Mouse (Mus musculus): ENCODE measurements around the gene Hs3st3a1.

Gene Hs3st3a1

GRCm38 (mm10) chr11:64434611-64435545 is at the start of gene Hs3st3a1:
Gene Hs3st3a1 (plus strand): TSS chr11:64435332.
- DNase-seq (ENCODE audit: extremely low spot score, low read depth, low spot score), result no peak

- no peak for DNase-seq (ENCODE audit: extremely low spot score, low read depth, low spot score)
Observed at GRCm38 (mm10) chr11:64386333-64386732, 48.8 kb upstream of the Hs3st3a1 start.

- DNase-seq (ENCODE audit: extremely low spot score, low read depth, low spot score), result no peak
Observed at GRCm38 (mm10) chr11:64396331-64396881, 38.7 kb upstream of the Hs3st3a1 start.

GRCm38 (mm10) chr11:64396949-64397348 is 38.2 kb upstream of the Hs3st3a1 start:
- no peak for DNase-seq (ENCODE audit: extremely low spot score, low read depth, low spot score)

GRCm38 (mm10) chr11:64397612-64398011 is 37.5 kb upstream of the Hs3st3a1 start:
- DNase-seq (ENCODE audit: extremely low spot score, low read depth, low spot score), result no peak

GRCm38 (mm10) chr11:64400534-64401093 is 34.5 kb upstream of the Hs3st3a1 start:
- DNase-seq (ENCODE audit: extremely low spot score, low read depth, low spot score), result no peak

GRCm38 (mm10) chr11:64418969-64419368 is 16.2 kb upstream of the Hs3st3a1 start:
- DNase-seq (ENCODE audit: extremely low spot score, low read depth, low spot score), result no peak

- no peak for DNase-seq (ENCODE audit: extremely low spot score, low read depth, low spot score)
Observed at GRCm38 (mm10) chr11:64435546-64436411, 647 bp downstream of the Hs3st3a1 start.

- DNase-seq (ENCODE audit: extremely low spot score, low read depth, low spot score), result no peak
Observed at GRCm38 (mm10) chr11:64436412-64436727, 1.2 kb downstream of the Hs3st3a1 start, which contains the start of gene F930015N05Rik. Gene F930015N05Rik (minus strand): TSS chr11:64436653.

GRCm38 (mm10) chr11:64436791-64437298 is 1.7 kb downstream of the Hs3st3a1 start:
- DNase-seq (ENCODE audit: extremely low spot score, low read depth, low spot score), result no peak

- DNase-seq (ENCODE audit: extremely low spot score, low read depth, low spot score), result no peak
Observed at GRCm38 (mm10) chr11:64437721-64438120, 2.6 kb downstream of the Hs3st3a1 start.

- no peak for DNase-seq (ENCODE audit: extremely low spot score, low read depth, low spot score)
Observed at GRCm38 (mm10) chr11:64438909-64439308, 3.8 kb downstream of the Hs3st3a1 start.

GRCm38 (mm10) chr11:64442119-64442518 is 7.0 kb downstream of the Hs3st3a1 start:
- peak; percentile 83 for DNase-seq (ENCODE audit: extremely low spot score, low read depth, low spot score)

GRCm38 (mm10) chr11:64442701-64443100 is 7.6 kb downstream of the Hs3st3a1 start:
- no peak for DNase-seq (ENCODE audit: extremely low spot score, low read depth, low spot score)

- no peak for DNase-seq (ENCODE audit: extremely low spot score, low read depth, low spot score)
Observed at GRCm38 (mm10) chr11:64445227-64445626, 10.1 kb downstream of the Hs3st3a1 start.

- no peak for DNase-seq (ENCODE audit: extremely low spot score, low read depth, low spot score)
Observed at GRCm38 (mm10) chr11:64448586-64449315, 13.6 kb downstream of the Hs3st3a1 start.

GRCm38 (mm10) chr11:64461746-64462145 is 26.6 kb downstream of the Hs3st3a1 start:
- DNase-seq (ENCODE audit: extremely low spot score, low read depth, low spot score), result no peak

GRCm38 (mm10) chr11:64468737-64469136 is 33.6 kb downstream of the Hs3st3a1 start:
- DNase-seq (ENCODE audit: extremely low spot score, low read depth, low spot score), result no peak

GRCm38 (mm10) chr11:64470689-64471088 is 35.6 kb downstream of the Hs3st3a1 start:
- DNase-seq (ENCODE audit: extremely low spot score, low read depth, low spot score), result no peak

GRCm38 (mm10) chr11:64473679-64474078 is 38.5 kb downstream of the Hs3st3a1 start:
- no peak for DNase-seq (ENCODE audit: extremely low spot score, low read depth, low spot score)
